In the genomic region with DNA sequence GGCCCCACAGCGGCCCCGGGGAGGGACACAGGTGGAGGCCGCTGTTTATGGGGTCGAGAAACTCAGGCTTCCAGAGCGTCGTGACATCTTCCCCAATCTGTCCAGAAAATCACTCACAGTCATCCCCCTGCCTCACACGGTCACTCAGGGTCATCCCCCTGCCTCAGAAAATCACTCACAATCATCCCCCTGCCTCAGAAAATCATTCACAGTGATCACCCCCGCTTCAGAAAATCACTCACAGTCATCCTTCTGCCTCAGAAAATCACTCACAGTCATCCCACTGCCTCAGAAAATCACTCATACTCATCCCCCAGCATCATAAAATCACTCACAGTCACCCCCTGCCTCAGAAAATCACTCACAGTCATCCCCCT, we compare ENCODE assay signal across 8 mouse cellular contexts. TPM values are rescaled to one million over a fixed set of nuclear protein-coding genes. Genes with fewer than 3 reads are reported as not detected.
A peak's percentile ranks its signal among the peaks of the same experiment; 100 is the strongest.
DNase-seq lines count a peak whose midpoint lies in the region; ATAC-seq and TF ChIP-seq lines count a peak whose summit lies in the region.
"Not testable (repeated sequence)": the region's sequence is repeated elsewhere in the genome, so short reads cannot be mapped to it uniquely, and the experiment has no call there.

No protein-coding gene starts in this region.

- H3K9ac ChIP-seq in embryonic facial prominence, embryonic 14.5 days (ENCODE audit: low read depth, low read length); heart, embryonic 15.5 days; liver, adult 2 months (ENCODE audit: low read depth, low read length): not testable (repeated sequence)

- TF ChIP-seq CTCF in liver, adult 2 months (IDR thresholded peaks at IDR 0.05; ENCODE audit: low read depth, low read length): not testable (repeated sequence)

- 86% methylated on average over 8 of the region's 8 CpGs for WGBS in embryonic facial prominence, embryonic 14.5 days
- WGBS in heart, embryonic 15.5 days: 82% methylated on average over 8 of the region's 8 CpGs
- WGBS in liver, adult 2 months: 80% methylated on average over 8 of the region's 8 CpGs

- not testable (repeated sequence) for H3K4me2 ChIP-seq in embryonic facial prominence, embryonic 14.5 days (ENCODE audit: low read depth, low read length); heart, embryonic 15.5 days

- H3K27me3 ChIP-seq in embryonic facial prominence, embryonic 14.5 days (replicated peaks; ENCODE audit: control insufficient read depth, insufficient read depth, low read length); heart, embryonic 15.5 days; liver, adult 2 months (ENCODE audit: control insufficient read depth, insufficient read depth, low read length): not testable (repeated sequence)

- not testable (repeated sequence) for ATAC-seq in embryonic facial prominence, embryonic 14.5 days (ENCODE audit: low read depth)
- peak; percentile 21; the same call in 1 of the 2 replicates for ATAC-seq in heart, embryonic 15.5 days (replicated peaks; ENCODE audit: insufficient number of reproducible peaks, insufficient read depth, low FRiP score, low read depth)

- DNase-seq in 3T3-L1 (ENCODE audit: low read depth, low spot score): peak; percentile 39
- peak; percentile 60 for DNase-seq in adipocyte (ENCODE audit: low spot score)
- peak; percentile 43 for DNase-seq in embryonic facial prominence, embryonic 14.5 days (ENCODE audit: low spot score)
- peak; percentile 68 for DNase-seq in induced T-regulatory cell, adult 2 months (ENCODE audit: low read depth)
- DNase-seq in liver, adult 2 months (ENCODE audit: extremely low read depth, low read depth, low spot score): peak; percentile 21
- peak; percentile 58 for DNase-seq in mesoderm, embryonic 11.5 days (ENCODE audit: low read depth, low spot score)
- DNase-seq in retina, postnatal 1 day: peak; percentile 77

- not testable (repeated sequence) for H3K79me2 ChIP-seq in liver, adult 2 months (ENCODE audit: control insufficient read depth, insufficient read depth, low read length)

- H3K9me3 ChIP-seq in embryonic facial prominence, embryonic 14.5 days (ENCODE audit: control insufficient read depth, low read length): peaks cover 81% of the 10 kb centered on the region
- peaks cover 35% of the 10 kb centered on the region for H3K9me3 ChIP-seq in heart, embryonic 15.5 days (replicated peaks)

- TF ChIP-seq POLR2A in liver, adult 2 months (IDR thresholded peaks at IDR 0.05; ENCODE audit: extremely low read depth, insufficient read depth, low read length): not testable (repeated sequence)

- not testable (repeated sequence) for H3K27ac ChIP-seq in embryonic facial prominence, embryonic 14.5 days (replicated peaks; ENCODE audit: low read depth, low read length); heart, embryonic 15.5 days; liver, adult 2 months (replicated peaks; ENCODE audit: insufficient read depth, low read depth, low read length)

- H3K36me3 ChIP-seq in embryonic facial prominence, embryonic 14.5 days (ENCODE audit: control insufficient read depth, insufficient read depth, low read length): peaks cover 71% of the 10 kb centered on the region
- peaks cover 43% of the 10 kb centered on the region for H3K36me3 ChIP-seq in heart, embryonic 15.5 days
- H3K36me3 ChIP-seq in liver, adult 2 months (ENCODE audit: control insufficient read depth, insufficient read depth, low read length): peaks cover 20% of the 10 kb centered on the region

- not testable (repeated sequence) for H3K4me1 ChIP-seq in embryonic facial prominence, embryonic 14.5 days (ENCODE audit: control insufficient read depth, insufficient read depth, low read length); heart, embryonic 15.5 days (replicated peaks); liver, adult 2 months (ENCODE audit: control insufficient read depth, insufficient read depth, low read length)

- H3K4me3 ChIP-seq in embryonic facial prominence, embryonic 14.5 days (ENCODE audit: low read depth, low read length); heart, embryonic 15.5 days; liver, adult 2 months (ENCODE audit: insufficient read depth, low read depth, low read length): not testable (repeated sequence)

RNA-seq across cellular contexts. Expression of gene Gm21887, which starts 20.3 kb away (rescaled TPM):
- 128 and 129 TPM in 2 replicates for polyA plus RNA-seq in embryonic facial prominence, embryonic 14.5 days (2014; fragmentation: Nextera tagmentation; extraction: Ambion mirVana)
- 122 and 155 TPM in 2 replicates for polyA plus RNA-seq in heart, embryonic 15.5 days (2015; fragmentation: Nextera tagmentation; extraction: Ambion mirVana)
- total RNA-seq in liver, adult 2 months (2014; rRNA removed): 8.0 and 11.5 TPM in 2 replicates
- 102 and 123 TPM in 2 replicates for polyA plus RNA-seq in liver, adult 2 months (2012; rRNA removed)

Comparison
In these comparisons a context has a peak if more than half of its experiments do, and no peak if none do; other contexts are left out.
1. DNase-seq: peak in every context shown above with its lines; median percentile 77 in retina, postnatal 1 day; 68 in induced T-regulatory cell, adult 2 months; 60 in adipocyte; 58 in mesoderm, embryonic 11.5 days; 43 in embryonic facial prominence, embryonic 14.5 days; 39 in 3T3-L1; 21 in liver, adult 2 months.